ENCODE assay signal across 8 mouse cellular contexts in genomic region chr14:55745180-55745860, GRCm38 (mm10). TPM values are rescaled to one million over a fixed set of nuclear protein-coding genes. Genes with fewer than 3 reads are reported as not detected.
A peak's percentile ranks its signal among the peaks of the same experiment; 100 is the strongest.
DNase-seq lines count a peak whose midpoint lies in the region; ATAC-seq and TF ChIP-seq lines count a peak whose summit lies in the region.

TSS of gene Dhrs1 (minus strand) at chr14:55745690.
TSS of gene Nop9 (plus strand) at chr14:55745693.

- H3K4me3 ChIP-seq in bone marrow macrophage, adult 2 months (ENCODE audit: insufficient read depth, low read length): peak within 1 kb of the TSS; percentile 83
- H3K4me3 ChIP-seq in heart, embryonic 10.5 days: peak within 1 kb of the TSS; percentile 86
- H3K4me3 ChIP-seq in kidney, embryonic 14.5 days (ENCODE audit: low read length): peak within 1 kb of the TSS; percentile 92

- DNase-seq in B cell, adult 2 months: peak; percentile 89 to 90
- DNase-seq in heart, embryonic 10.5 days (ENCODE audit: low spot score): peak; percentile 96
- peak; percentile 94 for DNase-seq in liver
- peak; percentile 56 to 81 for DNase-seq in monocyte, adult 2 months (ENCODE audit: low read depth in 1 of 2, low spot score in 2 of 2)
- DNase-seq in spleen, postnatal 14 days (ENCODE audit: low spot score in 2 of 2): peak; percentile 71 to 81

- H3K36me3 ChIP-seq in heart, embryonic 10.5 days: peaks cover 46% of the 10 kb centered on the region
- H3K36me3 ChIP-seq in kidney, embryonic 14.5 days (ENCODE audit: control insufficient read depth, insufficient read depth, low read length): peaks cover 32% of the 10 kb centered on the region

- peaks cover 17% of the 10 kb centered on the region for H3K4me1 ChIP-seq in bone marrow macrophage, adult 2 months (ENCODE audit: control insufficient read depth, insufficient read depth, low read length)
- H3K4me1 ChIP-seq in heart, embryonic 10.5 days: peaks cover 31% of the 10 kb centered on the region
- peaks cover 23% of the 10 kb centered on the region for H3K4me1 ChIP-seq in kidney, embryonic 14.5 days (ENCODE audit: control insufficient read depth, insufficient read depth, low read length)

- no peaks in the 10 kb centered on the region for H3K27me3 ChIP-seq in heart, embryonic 10.5 days (ENCODE audit: insufficient read depth, poor library complexity, severe bottlenecking)
- H3K27me3 ChIP-seq in kidney, embryonic 14.5 days (ENCODE audit: control insufficient read depth, insufficient read depth, low read length): no peaks in the 10 kb centered on the region

- 2% methylated on average over 48 of the region's 48 CpGs for WGBS in heart, embryonic 10.5 days
- 3% methylated on average over 38 of the region's 48 CpGs for WGBS in kidney, embryonic 14.5 days

- ATAC-seq in erythroblast, adult 5-6 weeks (replicated peaks; ENCODE audit: low FRiP score, poor library complexity, severe bottlenecking): peak; percentile 74
- peak; percentile 87 for ATAC-seq in kidney, embryonic 14.5 days (ENCODE audit: low FRiP score, low TSS enrichment)

- H3K9ac ChIP-seq in kidney, embryonic 14.5 days (ENCODE audit: low read depth, low read length): peak within 1 kb of the TSS; percentile 83

- H3K27ac ChIP-seq in bone marrow macrophage, adult 2 months (ENCODE audit: insufficient read depth, low read depth, low read length): peak within 1 kb of the TSS; percentile 40
- H3K27ac ChIP-seq in heart, embryonic 10.5 days: peak within 1 kb of the TSS; percentile 87
- no peak within 1 kb of the TSS for H3K27ac ChIP-seq in kidney, embryonic 14.5 days (ENCODE audit: low read depth, low read length)

- peak within 1 kb of the TSS; percentile 95 for H3K4me2 ChIP-seq in kidney, embryonic 14.5 days (replicated peaks; ENCODE audit: low read depth, low read length)

- TF ChIP-seq CTCF in bone marrow macrophage, adult 2 months (IDR thresholded peaks at IDR 0.05; ENCODE audit: low read depth, low read length): no peak

- no peak for TF ChIP-seq POLR2A in bone marrow macrophage, adult 2 months (IDR thresholded peaks at IDR 0.05; ENCODE audit: borderline replicate concordance, low read depth, low read length)

- no peaks in the 10 kb centered on the region for H3K9me3 ChIP-seq in heart, embryonic 10.5 days
- no peaks in the 10 kb centered on the region for H3K9me3 ChIP-seq in kidney, embryonic 14.5 days (ENCODE audit: control insufficient read depth, low read length)

RNA-seq across cellular contexts. Expression of gene Dhrs1, which starts in this region (rescaled TPM):
- 117 and 120 TPM in 2 replicates for polyA plus RNA-seq in bone marrow macrophage, adult 2 months (2012; ENCODE audit: insufficient read depth, insufficient read length, missing spikeins)
- total RNA-seq in erythroblast, adult 5-6 weeks (2015; ENCODE audit: low replicate concordance): 22.4 and 27.1 TPM in 2 replicates
- total RNA-seq in erythroblast, adult 5-6 weeks (2017; ENCODE audit: low replicate concordance): 3.9 and 14.9 TPM in 2 replicates
- polyA plus RNA-seq in heart, embryonic 10.5 days (2016; fragmentation: Nextera tagmentation; extraction: Ambion mirVana): 59.7 and 60.5 TPM in 2 replicates
- 75.2 and 82.3 TPM in 2 replicates for polyA plus RNA-seq in kidney, embryonic 14.5 days (2014; fragmentation: Nextera tagmentation; extraction: Ambion mirVana)

RNA-seq across cellular contexts. Expression of gene Nop9, which starts in this region (rescaled TPM):
- 17.1 and 22.1 TPM in 2 replicates for polyA plus RNA-seq in bone marrow macrophage, adult 2 months (2012; ENCODE audit: insufficient read depth, insufficient read length, missing spikeins)
- 6.5 and 11.3 TPM in 2 replicates for total RNA-seq in erythroblast, adult 5-6 weeks (2015; ENCODE audit: low replicate concordance)
- 3.7 and 3.9 TPM in 2 replicates for total RNA-seq in erythroblast, adult 5-6 weeks (2017; ENCODE audit: low replicate concordance)
- 33.2 and 49.1 TPM in 2 replicates for polyA plus RNA-seq in heart, embryonic 10.5 days (2016; fragmentation: Nextera tagmentation; extraction: Ambion mirVana)
- 43.3 and 44.0 TPM in 2 replicates for polyA plus RNA-seq in kidney, embryonic 14.5 days (2014; fragmentation: Nextera tagmentation; extraction: Ambion mirVana)
